Mouse (Mus musculus) embryonic facial prominence, embryonic 14.5 days (tissue): ENCODE measurements at regions not wholly inside any gene's neighbourhood (a gene's known extent, or its start where the extent isn't known, plus 50 kb on each side); places are given as distances from the start of the nearest gene placed in this dataset.

ENCODE experiments used
- ATAC-seq: fragments of 200-750 bp; cut with Nextera tagmentation; 2 replicates; pipeline ENCODE4 v1.8.0; 2017; ENCODE audit warnings: low read depth, moderate number of reproducible peaks, moderate TSS enrichment
- DNase-seq: peaks from one replicate; pipeline ENCODE4 v3.0.0-alpha.2; 2015; ENCODE audit warnings: low spot score
- H3K27ac ChIP-seq: fragments of 300-500 bp; sonication (generic); replicated peaks from 2 replicates; pipeline ENCODE4 v1.5.1; 2014; ENCODE audit warnings: low read depth, mild to moderate bottlenecking, low read length, moderate library complexity
- H3K27me3 ChIP-seq: fragments of 300-500 bp; sonication (generic); replicated peaks from 2 replicates; pipeline ENCODE4 v1.6.1; 2014; ENCODE audit warnings: low read length; ENCODE audit not compliant: control insufficient read depth, insufficient read depth
- H3K36me3 ChIP-seq: fragments of 300-500 bp; sonication (generic); 2 replicates; pipeline ENCODE4 v1.6.1; 2014; ENCODE audit warnings: low read length, mixed read lengths; ENCODE audit not compliant: control insufficient read depth, insufficient read depth
- H3K4me1 ChIP-seq: fragments of 300-500 bp; sonication (generic); 2 replicates; pipeline ENCODE4 v1.6.1; 2014; ENCODE audit warnings: antibody characterized with exemption, low read length; ENCODE audit not compliant: control insufficient read depth, insufficient read depth
- H3K4me2 ChIP-seq: fragments of 300-500 bp; sonication (generic); 2 replicates; pipeline ENCODE4 v1.6.1; 2014; ENCODE audit warnings: low read depth, mild to moderate bottlenecking, low read length, moderate library complexity, mixed read lengths
- H3K4me3 ChIP-seq: fragments of 300-500 bp; sonication (generic); 2 replicates; pipeline ENCODE4 v1.5.1; 2014; ENCODE audit warnings: low read depth, mild to moderate bottlenecking, low read length
- H3K9ac ChIP-seq: fragments of 300-500 bp; sonication (generic); 2 replicates; pipeline ENCODE4 v1.6.1; 2014; ENCODE audit warnings: low read depth, mild to moderate bottlenecking, low read length, moderate library complexity, mixed read lengths
- H3K9me3 ChIP-seq: fragments of 300-500 bp; sonication (generic); 2 replicates; pipeline ENCODE4 v1.6.1; 2016; ENCODE audit warnings: low read length; ENCODE audit not compliant: control insufficient read depth
- WGBS: fragments of 180-500 bp; shearing (Covaris S2); extraction: QIAGEN DNeasy Blood & Tissue Kit; methylation state at CpG from one replicate; pipeline ENCODE4 v1.1.7; 2014; 5-methylcytosine and 5-hydroxymethylcytosine counted together

- Histone ChIP-seq H3K27ac (no peak overlapping the region), H3K27me3 (no peaks in the 10 kb centered on the region), H3K4me2 (no peak overlapping the region), H3K4me1 (no peaks in the 10 kb centered on the region; the same call in 1 of the 2 replicates), H3K9ac (no peak overlapping the region), H3K36me3 (no peaks in the 10 kb centered on the region), H3K4me3 (no peak overlapping the region), H3K9me3 (no peaks in the 10 kb centered on the region)
- WGBS, result 82% methylated on average over 1 of the region's 1 CpGs
- ATAC-seq, result no peak
- no peak for DNase-seq
Observed at GRCm38 (mm10) chr15:38402762-38403161, 977.4 kb downstream of the 4930447A16Rik start.

GRCm38 (mm10) chr15:38403760-38404375 is 978.5 kb downstream of the 4930447A16Rik start:
- Histone ChIP-seq H3K4me3 (no peak overlapping the region), H3K9me3 (no peaks in the 10 kb centered on the region), H3K9ac (no peak overlapping the region), H3K4me2 (no peak overlapping the region), H3K27ac (no peak overlapping the region), H3K36me3 (no peaks in the 10 kb centered on the region), H3K27me3 (no peaks in the 10 kb centered on the region), H3K4me1 (no peaks in the 10 kb centered on the region; the same call in 1 of the 2 replicates)
- ATAC-seq (no peak), DNase-seq (no peak)
- 56% methylated on average over 6 of the region's 6 CpGs for WGBS

- H3K9me3 ChIP-seq, result no peaks in the 10 kb centered on the region
- no peak overlapping the region for H3K4me2 ChIP-seq
- no peak overlapping the region for H3K4me3 ChIP-seq
- no peaks in the 10 kb centered on the region for H3K36me3 ChIP-seq
- 35% methylated on average over 10 of the region's 13 CpGs for whole genome bisulfite sequencing
- DNase-seq, result no peak
- H3K4me1 ChIP-seq, result no peaks in the 10 kb centered on the region; the same call in 1 of the 2 replicates
- ATAC-seq, result no peak
- H3K9ac ChIP-seq, result no peak overlapping the region
- H3K27me3 ChIP-seq, result no peaks in the 10 kb centered on the region
- H3K27ac ChIP-seq, result no peak overlapping the region
Observed at GRCm38 (mm10) chr15:38406114-38406960, 981.0 kb downstream of the 4930447A16Rik start.

- ATAC-seq, result no peak
Observed at GRCm38 (mm10) chr15:38407476-38407875, 982.1 kb downstream of the 4930447A16Rik start.

GRCm38 (mm10) chr15:38409168-38409567 is 983.8 kb downstream of the 4930447A16Rik start:
- DNase-seq, result no peak
- H3K4me2 ChIP-seq, result no peak overlapping the region
- no peaks in the 10 kb centered on the region for H3K9me3 ChIP-seq
- no peak overlapping the region for H3K9ac ChIP-seq
- H3K27me3 ChIP-seq, result no peaks in the 10 kb centered on the region
- no peaks in the 10 kb centered on the region; the same call in 1 of the 2 replicates for H3K4me1 ChIP-seq
- H3K36me3 ChIP-seq, result no peaks in the 10 kb centered on the region
- ATAC-seq, result no peak
- no peak overlapping the region for H3K4me3 ChIP-seq
- no peak overlapping the region for H3K27ac ChIP-seq
- 66% methylated on average over 4 of the region's 4 CpGs for WGBS

More at GRCm38 (mm10) chr15:38407476-38407875, 982.1 kb downstream of the 4930447A16Rik start:
- Histone ChIP-seq H3K36me3 (no peaks in the 10 kb centered on the region), H3K9me3 (no peaks in the 10 kb centered on the region), H3K4me1 (no peaks in the 10 kb centered on the region; the same call in 1 of the 2 replicates), H3K4me3 (no peak overlapping the region), H3K4me2 (no peak overlapping the region), H3K9ac (no peak overlapping the region), H3K27me3 (no peaks in the 10 kb centered on the region), H3K27ac (no peak overlapping the region)
- peak; percentile 16 for DNase-seq
- 52% methylated on average over 5 of the region's 5 CpGs for WGBS

GRCm38 (mm10) chr15:38410462-38410861 is 985.1 kb downstream of the 4930447A16Rik start:
- H3K27me3 ChIP-seq, result no peaks in the 10 kb centered on the region
- WGBS, result 100% methylated on average over 1 of the region's 1 CpGs
- no peaks in the 10 kb centered on the region for H3K36me3 ChIP-seq
- H3K4me1 ChIP-seq, result no peaks in the 10 kb centered on the region; the same call in 1 of the 2 replicates
- no peak overlapping the region for H3K4me2 ChIP-seq
- ATAC-seq (no peak), DNase-seq (no peak)
- H3K9me3 ChIP-seq, result no peaks in the 10 kb centered on the region
- H3K4me3 ChIP-seq, result no peak overlapping the region
- H3K9ac ChIP-seq, result no peak overlapping the region
- H3K27ac ChIP-seq, result no peak overlapping the region

- Histone ChIP-seq H3K27ac (no peak overlapping the region), H3K9me3 (no peaks in the 10 kb centered on the region), H3K4me3 (no peak overlapping the region), H3K27me3 (no peaks in the 10 kb centered on the region), H3K4me2 (no peak overlapping the region), H3K9ac (no peak overlapping the region), H3K4me1 (no peaks in the 10 kb centered on the region; the same call in 1 of the 2 replicates), H3K36me3 (no peaks in the 10 kb centered on the region)
- 89% methylated on average over 3 of the region's 3 CpGs for WGBS
- ATAC-seq, result no peak
- no peak for DNase-seq
Observed at GRCm38 (mm10) chr15:38412481-38412880, 987.1 kb downstream of the 4930447A16Rik start.

- H3K9me3 ChIP-seq, result no peaks in the 10 kb centered on the region
- no peaks in the 10 kb centered on the region for H3K27me3 ChIP-seq
- no peaks in the 10 kb centered on the region for H3K36me3 ChIP-seq
- H3K4me2 ChIP-seq, result no peak overlapping the region
- no peak overlapping the region for H3K9ac ChIP-seq
- H3K4me1 ChIP-seq, result no peaks in the 10 kb centered on the region
- H3K27ac ChIP-seq, result no peak overlapping the region
- WGBS, result 92% methylated on average over 6 of the region's 6 CpGs
- DNase-seq (no peak), ATAC-seq (no peak)
- no peak overlapping the region for H3K4me3 ChIP-seq
Observed at GRCm38 (mm10) chr15:38413329-38413728, 988.0 kb downstream of the 4930447A16Rik start.
